Mouse (Mus musculus): ENCODE data around the gene Rgs5.

Rgs5 gene

DNA sequence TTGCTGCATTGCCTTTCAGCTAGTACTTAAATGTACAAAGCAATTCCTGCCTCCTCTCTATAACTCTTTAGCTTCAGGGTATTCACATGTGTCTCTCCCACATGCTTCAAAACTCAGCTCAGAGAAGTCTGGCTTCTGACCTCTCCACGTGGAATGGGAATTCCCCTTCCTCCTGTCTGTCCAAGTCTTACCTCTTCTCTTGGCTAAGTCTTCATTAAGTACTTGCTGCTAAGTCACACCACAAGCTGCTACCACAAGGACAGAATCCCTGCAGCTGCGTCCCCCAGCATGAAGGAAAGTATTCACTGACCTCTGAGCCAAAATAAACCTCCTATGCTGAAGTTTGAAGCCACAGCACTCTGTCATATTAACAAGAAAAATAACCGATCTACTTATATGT, 71.0 kb downstream of the Rgs5 start:
- no peak for DNase-seq (ENCODE audit: low read depth)

DNA sequence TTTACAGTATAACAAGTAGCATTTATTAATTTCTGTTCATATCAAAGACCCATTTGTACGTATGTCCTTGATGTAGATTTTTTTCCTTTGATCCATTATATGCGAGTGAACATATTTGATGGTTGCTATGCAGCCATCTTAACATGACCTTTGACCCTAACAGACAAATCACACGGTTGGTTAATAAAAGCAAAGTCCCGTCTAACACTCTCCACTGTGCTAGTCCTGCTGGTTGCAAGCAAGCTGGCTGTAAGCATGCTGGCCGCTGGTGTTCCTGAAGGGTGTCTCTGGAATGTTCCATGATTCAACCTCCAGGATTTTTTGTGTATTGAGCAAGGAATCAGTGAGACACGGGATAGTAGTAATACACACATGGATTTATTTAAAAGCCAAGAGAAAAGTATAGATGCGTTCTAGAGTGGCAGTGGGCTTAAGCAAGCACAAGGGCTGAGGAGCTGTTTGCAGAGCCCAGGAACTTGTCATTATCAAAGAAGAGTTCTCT, 75.3 kb downstream of the Rgs5 start:
- no peak for DNase-seq (ENCODE audit: low read depth)

DNA sequence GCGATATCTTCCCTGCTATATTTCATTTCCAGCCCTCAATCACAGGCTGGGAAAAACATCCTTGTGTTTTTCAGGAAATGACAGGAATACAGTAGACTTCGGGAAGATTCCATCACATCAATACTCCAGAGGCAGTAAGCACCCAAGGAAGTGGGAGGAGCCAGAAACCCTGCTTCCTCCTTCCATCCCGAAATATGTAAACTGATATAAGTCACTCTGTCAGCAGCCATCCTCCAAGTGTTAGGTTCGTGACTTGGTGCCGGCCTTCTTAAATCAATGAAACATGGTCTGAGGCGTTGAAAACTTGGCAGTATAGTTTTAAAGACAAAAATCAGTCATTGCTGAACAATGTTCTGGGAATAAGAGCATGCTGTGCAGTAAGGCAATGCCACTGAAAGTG, 80.8 kb downstream of the Rgs5 start:
- DNase-seq (ENCODE audit: low read depth), result no peak

DNA sequence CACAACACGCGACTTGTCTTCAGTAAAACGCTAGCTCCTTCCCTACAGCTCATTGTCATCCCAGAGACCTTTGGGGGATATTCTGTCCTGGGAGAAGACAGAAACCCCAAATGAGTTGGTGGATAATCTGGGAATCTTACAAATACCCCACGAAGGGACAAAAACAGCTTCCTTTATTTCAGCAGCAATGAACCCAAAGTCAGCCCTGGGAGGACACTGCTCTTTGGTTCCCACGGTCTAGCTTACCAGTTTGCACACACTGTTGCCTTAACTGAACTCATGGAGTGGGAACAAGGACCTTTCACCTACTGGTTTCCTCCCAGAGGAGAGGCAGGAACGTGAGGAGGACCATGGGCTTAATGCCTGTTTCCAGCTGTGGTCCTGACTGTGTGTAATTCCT, 81.9 kb downstream of the Rgs5 start:
- no peak for DNase-seq (ENCODE audit: low read depth)

DNA sequence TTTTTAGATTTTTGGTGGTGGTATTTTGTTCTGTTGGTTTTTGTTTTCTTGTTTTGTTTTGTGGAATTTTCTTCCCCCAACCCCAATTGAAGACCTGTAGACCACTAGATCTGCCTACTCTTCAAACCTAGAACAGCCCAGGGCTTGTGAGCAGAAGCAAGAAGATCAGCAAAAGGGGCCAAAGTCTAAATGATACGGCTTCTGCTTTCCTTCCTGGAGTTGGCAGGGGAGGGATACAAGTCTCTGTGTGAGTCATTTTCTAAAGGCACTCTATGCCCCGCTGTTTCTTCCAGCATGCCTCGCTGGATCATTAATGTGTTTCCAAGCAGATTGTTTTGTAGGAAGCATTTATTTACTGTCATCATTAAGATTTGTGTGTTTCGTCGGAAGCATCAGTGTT, 85.8 kb downstream of the Rgs5 start:
- DNase-seq (ENCODE audit: low read depth), result no peak
